Mouse (Mus musculus) leukemia stem cell, adult 10-12 weeks (primary cell): ENCODE results near the gene Ddb1. TPM values are rescaled to one million over a fixed set of nuclear protein-coding genes. Genes with fewer than 3 reads are reported as not detected.

Source experiments
- polyA plus RNA-seq: library from polyadenylated mRNA; stranded (reverse); fragments of >175 nt; gene quantifications from 2 replicates; pipeline ENCODE4 v1.2.3, GENCODE M21; 2012; ENCODE audit warnings: low replicate concordance

The Ddb1 gene
- 11.8 and 24.1 TPM in 2 replicates for polyA plus RNA-seq

GRCm38 (mm10) chr19:10605293-10605900 is at the start of gene Ddb1, which contains the start of gene Tkfc:
Gene Ddb1 (plus strand): TSS chr19:10605327.
Gene Tkfc (minus strand): TSS chr19:10605654.

GRCm38 (mm10) chr19:10555624-10556510 is 49.3 kb upstream of the Ddb1 start, which contains the start of gene Tmem216:
Gene Tmem216 (minus strand): TSS chr19:10556238.

GRCm38 (mm10) chr19:10576690-10577561 is 28.2 kb upstream of the Ddb1 start, which contains the start of the genes Cyb561a3 and Tmem138:
Gene Cyb561a3 (plus strand): TSS chr19:10577172.
Gene Tmem138 (minus strand): TSS chr19:10577362.

DNA sequence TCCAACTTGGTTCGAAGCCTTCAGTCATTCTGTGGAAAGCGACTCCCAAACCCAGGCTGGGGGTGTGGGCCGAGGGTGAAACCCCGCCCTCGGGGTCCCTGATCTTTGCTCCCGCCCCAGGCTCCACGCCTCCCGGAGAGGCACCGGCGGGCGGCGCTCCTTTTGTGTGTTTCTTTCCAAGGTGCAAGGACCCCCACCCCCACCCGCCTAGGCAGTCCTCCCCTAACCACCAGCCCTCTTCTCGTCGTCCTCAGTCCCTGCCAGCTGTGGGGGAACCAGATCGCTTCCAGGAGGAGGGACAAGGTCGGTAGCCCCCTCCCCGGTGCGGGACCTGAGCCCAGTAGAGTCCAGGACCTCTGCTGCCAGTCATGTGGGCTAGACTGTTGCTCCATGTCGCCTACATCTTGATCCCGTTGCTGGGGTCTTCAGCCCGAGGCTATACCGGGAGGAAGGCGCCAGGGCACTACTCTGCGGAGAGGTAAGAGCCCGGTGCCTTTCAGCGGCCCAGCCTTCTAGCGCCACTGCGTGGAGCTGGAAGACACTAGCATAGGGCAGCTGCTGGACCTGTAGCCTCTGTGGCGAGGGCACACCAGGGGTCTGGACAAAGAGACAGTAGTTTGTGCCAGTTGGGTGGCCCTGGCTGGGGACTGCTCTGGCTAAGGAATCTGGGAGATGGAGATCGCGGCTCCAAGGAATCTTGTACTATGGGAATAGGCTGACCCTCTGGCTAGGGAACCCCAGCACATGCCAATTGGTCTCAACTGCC is 29.2 kb downstream of the Ddb1 start, which contains the start of gene Vwce:
Gene Vwce (plus strand): TSS at position 108 of the 766 bp plus-strand sequence.

GRCm38 (mm10) chr19:10677915-10678771 is 73.0 kb downstream of the Ddb1 start, which contains the start of gene Pga5:
Gene Pga5 (minus strand): TSS chr19:10678071.

Other genes with a start within 250 kb of the Ddb1 start
- gene Syt7, start 216.2 kb upstream of the Ddb1 start, polyA plus RNA-seq: 0.06 and 0.10 TPM in 2 replicates
- not detected in 2 replicates for gene Lrrc10b, start 147.9 kb upstream of the Ddb1 start, polyA plus RNA-seq
- 1.6 and 2.4 TPM in 2 replicates for gene Ppp1r32, start 122.4 kb upstream of the Ddb1 start, polyA plus RNA-seq
- 19.7 and 89.8 TPM in 2 replicates for gene Cpsf7, start 80.1 kb upstream of the Ddb1 start, polyA plus RNA-seq
- gene Sdhaf2, start 79.2 kb upstream of the Ddb1 start, polyA plus RNA-seq: 2.7 and 8.7 TPM in 2 replicates
- gene Tmem216, start 49.1 kb upstream of the Ddb1 start, polyA plus RNA-seq: 1.7 and 3.3 TPM in 2 replicates
- gene Cyb561a3, start 28.2 kb upstream of the Ddb1 start, polyA plus RNA-seq: 7.5 and 31.2 TPM in 2 replicates
- gene Tmem138, start 28.0 kb upstream of the Ddb1 start, polyA plus RNA-seq: 3.3 and 5.8 TPM in 2 replicates
- gene Tkfc, start 327 bp downstream of the Ddb1 start, polyA plus RNA-seq: 1.1 and 2.8 TPM in 2 replicates
- 2.5 and 4.1 TPM in 2 replicates for gene Vwce, start 28.9 kb downstream of the Ddb1 start, polyA plus RNA-seq
- gene Pga5, start 72.7 kb downstream of the Ddb1 start, polyA plus RNA-seq: not detected in 2 replicates
- 48.0 and 70.3 TPM in 2 replicates for gene Vps37c, start 83.4 kb downstream of the Ddb1 start, polyA plus RNA-seq
- 10.7 and 14.3 TPM in 2 replicates for gene Cd5, start 133.7 kb downstream of the Ddb1 start, polyA plus RNA-seq
- 2.9 and 8.2 TPM in 2 replicates for gene Cd6, start 224.7 kb downstream of the Ddb1 start, polyA plus RNA-seq
- 19.9 and 26.4 TPM in 2 replicates for gene Slc15a3, start 234.4 kb downstream of the Ddb1 start, polyA plus RNA-seq